Mouse (Mus musculus) kidney, adult 9 months (tissue): ENCODE measurements at regions not wholly inside any gene's neighbourhood (a gene's known extent, or its start where the extent isn't known, plus 50 kb on each side); places are given as distances from the start of the nearest gene placed in this dataset.

Experiments used
- DNase-seq: peaks from one replicate; pipeline ENCODE4 v3.0.0; 2022

- DNase-seq = no peak
Measured at GRCm38 (mm10) chr1:75693231-75693914, 147.3 kb downstream of the Slc4a3 start.

GRCm38 (mm10) chr1:75704832-75705650, 159.0 kb downstream of the Slc4a3 start:
- no peak for DNase-seq

GRCm38 (mm10) chr1:75706126-75706525, 160.1 kb downstream of the Slc4a3 start:
- DNase-seq = no peak

GRCm38 (mm10) chr1:75723431-75723830, 177.4 kb downstream of the Slc4a3 start:
- DNase-seq = no peak

GRCm38 (mm10) chr1:75725329-75725728, 179.3 kb downstream of the Slc4a3 start:
- DNase-seq = no peak

GRCm38 (mm10) chr1:75728859-75729258, 182.8 kb downstream of the Slc4a3 start:
- no peak for DNase-seq

GRCm38 (mm10) chr1:75733791-75734190, 187.7 kb downstream of the Slc4a3 start:
- DNase-seq = no peak

- DNase-seq = no peak
Measured at GRCm38 (mm10) chr1:75738651-75739050, 192.6 kb downstream of the Slc4a3 start.

GRCm38 (mm10) chr1:75749665-75750221, 203.7 kb downstream of the Slc4a3 start:
- no peak for DNase-seq

- DNase-seq = no peak
Measured at GRCm38 (mm10) chr1:75772131-75772530, 226.1 kb downstream of the Slc4a3 start.

- DNase-seq = no peak
Measured at GRCm38 (mm10) chr1:75773014-75773413, 226.9 kb downstream of the Slc4a3 start.

GRCm38 (mm10) chr1:75778889-75779288, 232.8 kb downstream of the Slc4a3 start:
- no peak for DNase-seq

- no peak for DNase-seq
Measured at GRCm38 (mm10) chr1:75783206-75783605, 237.1 kb downstream of the Slc4a3 start.

- DNase-seq = no peak
Measured at GRCm38 (mm10) chr1:75786173-75786820, 240.2 kb downstream of the Slc4a3 start.

GRCm38 (mm10) chr1:75791509-75791908, 245.4 kb downstream of the Slc4a3 start:
- DNase-seq = no peak

GRCm38 (mm10) chr1:75797793-75798192, 251.7 kb downstream of the Slc4a3 start:
- DNase-seq = no peak

- no peak for DNase-seq
Measured at GRCm38 (mm10) chr1:75798375-75799099, 252.5 kb downstream of the Slc4a3 start.

- DNase-seq = no peak
Measured at GRCm38 (mm10) chr1:75804473-75804872, 258.4 kb downstream of the Slc4a3 start.

- no peak for DNase-seq
Measured at GRCm38 (mm10) chr1:75812471-75812870, 266.4 kb downstream of the Slc4a3 start.

GRCm38 (mm10) chr1:75826202-75826601, 280.1 kb downstream of the Slc4a3 start:
- no peak for DNase-seq

GRCm38 (mm10) chr1:75833071-75833830, 287.2 kb downstream of the Slc4a3 start:
- no peak for DNase-seq

- no peak for DNase-seq
Measured at GRCm38 (mm10) chr1:75834361-75834760, 288.3 kb downstream of the Slc4a3 start.
